Mouse (Mus musculus): ENCODE data around the gene Bcl2l12. TPM values are rescaled to one million over a fixed set of nuclear protein-coding genes. Genes with fewer than 3 reads are reported as not detected.
"Not testable (repeated sequence)": the region's sequence is repeated elsewhere in the genome, so short reads cannot be mapped to it uniquely, and the experiment has no call there.

Bcl2l12 gene
- total RNA-seq (2015), result 22.6 and 25.9 TPM in 2 replicates
- total RNA-seq (2017), result 26.2 and 28.0 TPM in 2 replicates

DNA sequence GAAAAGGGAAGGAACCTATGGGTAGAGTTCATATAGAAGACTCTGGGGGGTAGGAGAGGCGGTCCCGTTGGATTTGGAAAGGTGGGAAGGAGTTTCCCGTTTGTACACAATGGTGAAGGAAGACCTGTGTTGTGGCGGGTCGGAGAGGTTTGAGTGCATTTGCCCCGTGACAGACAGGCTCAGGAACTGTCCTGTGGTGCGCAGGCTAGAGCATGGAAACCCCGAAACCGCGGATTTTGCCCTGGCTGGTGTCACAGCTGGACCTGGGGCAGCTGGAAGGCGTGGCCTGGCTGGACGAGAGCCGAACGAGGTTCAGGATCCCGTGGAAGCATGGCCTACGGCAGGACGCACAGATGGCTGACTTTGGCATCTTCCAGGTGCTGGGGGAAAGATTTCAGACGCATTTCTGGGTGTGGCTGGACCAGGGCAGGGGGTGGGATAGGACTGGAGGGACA is at the start of gene Bcl2l12:
Gene Bcl2l12 (minus strand): TSS at position 212 of the 455 bp plus-strand sequence.
- peak; percentile 30 for ATAC-seq (replicated peaks; ENCODE audit: poor library complexity)

DNA sequence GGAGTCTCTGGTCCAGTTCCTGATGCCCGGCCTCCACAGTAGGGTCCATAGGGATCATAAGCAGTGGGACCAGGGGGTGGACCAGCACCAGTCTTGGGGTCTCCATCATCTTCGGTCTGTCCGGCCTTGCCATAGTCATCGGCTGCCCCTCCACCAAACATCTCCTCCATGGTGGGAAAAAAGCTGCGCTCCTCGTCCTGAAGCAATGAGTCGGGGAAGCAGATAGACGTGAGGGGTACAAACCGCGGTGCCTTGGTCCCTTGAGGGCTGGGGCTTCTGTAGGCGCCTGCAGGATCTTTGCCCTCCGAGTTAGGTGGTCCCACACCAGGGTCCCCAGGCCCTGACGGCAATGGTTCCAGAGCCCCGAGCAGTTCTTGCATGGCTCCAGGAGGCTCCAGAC is 49.0 kb upstream of the Bcl2l12 start:
- ATAC-seq (replicated peaks; ENCODE audit: poor library complexity), result no peak

DNA sequence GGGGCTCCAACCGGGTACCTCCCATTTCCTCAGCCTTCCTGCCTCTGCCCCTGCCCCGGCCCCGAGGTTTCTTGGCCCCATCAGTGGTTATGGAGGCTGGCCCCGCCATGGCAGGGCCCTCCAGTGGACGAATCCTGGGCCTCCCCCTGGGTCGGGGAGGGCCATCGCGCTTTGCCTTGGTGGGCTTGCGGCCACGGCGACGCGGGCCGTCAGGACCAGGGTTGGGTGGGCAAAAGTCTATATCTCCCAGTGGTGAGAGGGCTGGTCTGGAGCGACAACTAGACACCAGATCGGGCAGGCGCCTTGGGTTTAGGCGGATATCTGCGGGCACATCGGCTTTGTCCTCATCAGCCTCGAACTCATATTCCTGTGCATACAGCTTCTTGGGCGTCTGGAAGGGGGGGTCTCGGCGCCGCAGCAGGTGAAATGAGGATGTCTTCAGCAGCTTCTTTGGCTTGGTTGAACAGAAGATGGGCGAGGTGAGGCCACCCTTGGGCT is 48.4 kb upstream of the Bcl2l12 start:
- no peak for ATAC-seq (replicated peaks; ENCODE audit: poor library complexity)

DNA sequence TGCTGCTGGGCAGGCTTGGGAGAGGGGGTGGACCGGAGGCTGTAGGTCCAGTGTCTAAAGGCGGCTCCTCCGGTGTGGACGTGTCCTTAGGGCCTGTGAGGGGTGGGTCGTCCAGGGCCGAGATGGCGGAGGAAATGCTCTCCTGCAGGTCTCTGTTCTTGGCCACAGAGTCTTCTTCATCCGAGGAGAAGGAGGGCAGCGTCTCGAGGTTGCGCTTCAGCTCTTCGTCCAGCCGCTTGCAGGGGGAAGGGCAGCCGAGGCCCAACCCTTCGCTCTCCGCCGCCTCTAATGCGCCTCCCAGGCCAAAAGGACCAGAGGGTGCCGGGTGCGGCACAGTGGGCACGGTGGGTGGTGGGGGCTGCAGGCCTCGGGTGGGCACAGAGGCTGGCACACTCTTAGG is 47.2 kb upstream of the Bcl2l12 start:
- ATAC-seq (replicated peaks; ENCODE audit: poor library complexity), result no peak

DNA sequence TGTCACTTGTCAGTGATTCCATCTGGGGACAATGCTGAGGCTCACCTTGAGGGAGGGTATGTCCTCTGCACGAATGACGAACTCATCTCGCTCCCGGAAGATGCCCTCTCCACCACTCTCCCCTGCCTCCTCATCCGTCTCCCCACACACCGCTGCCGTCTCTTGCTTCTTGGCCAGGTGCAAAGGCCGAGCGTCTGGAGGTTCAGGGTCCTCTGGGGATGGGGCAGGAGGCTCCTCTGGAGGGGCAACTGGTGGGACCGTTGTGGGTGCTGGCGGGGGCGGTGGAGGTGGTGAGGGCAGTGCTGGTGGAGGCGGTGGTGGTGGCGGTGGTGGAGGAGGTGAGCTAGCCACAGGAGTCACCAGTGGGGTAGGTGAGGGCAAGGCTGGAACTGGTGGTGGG is 44.8 kb upstream of the Bcl2l12 start:
- no peak for ATAC-seq (replicated peaks; ENCODE audit: poor library complexity)

DNA sequence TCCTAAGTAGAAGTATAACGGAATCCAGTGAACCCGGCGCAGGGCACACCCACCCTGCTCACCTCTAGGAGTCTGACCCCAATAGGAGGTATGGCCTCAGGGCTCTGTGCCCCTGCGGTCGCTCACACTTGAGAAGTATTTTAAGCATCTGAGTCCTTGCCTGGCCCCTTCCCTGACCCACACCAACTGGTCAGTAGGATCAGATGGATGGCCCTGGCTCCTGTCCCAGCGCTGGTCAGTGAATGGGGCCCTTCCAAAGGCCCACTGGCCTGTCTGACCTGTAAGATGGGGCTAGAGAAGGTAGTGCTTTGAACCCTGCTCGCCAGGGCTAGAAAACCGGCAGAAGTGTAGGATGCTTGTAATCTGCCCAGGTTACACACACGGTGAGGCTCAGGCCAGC is 42.3 kb upstream of the Bcl2l12 start:
- ATAC-seq (replicated peaks; ENCODE audit: poor library complexity), result no peak

DNA sequence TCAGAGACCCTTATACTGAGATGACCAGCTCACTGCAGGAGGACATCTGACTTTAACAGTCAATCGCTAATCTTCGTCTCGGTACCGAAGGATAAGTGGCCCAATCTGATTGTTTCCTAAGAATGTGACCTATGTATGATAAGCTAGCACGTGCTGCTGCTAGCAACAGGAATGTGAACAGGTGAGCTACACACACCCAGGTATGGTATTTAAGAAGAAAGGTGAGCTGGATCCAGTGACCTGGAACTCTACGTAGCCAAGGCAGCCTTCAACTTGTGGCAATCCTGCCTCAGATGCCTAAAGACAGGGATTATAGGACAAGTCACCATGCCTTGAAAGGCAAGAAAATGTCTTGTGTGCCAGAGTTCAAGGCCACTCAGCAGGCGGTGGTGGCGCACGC is 39.9 kb upstream of the Bcl2l12 start:
- ATAC-seq (replicated peaks; ENCODE audit: poor library complexity), result no peak

DNA sequence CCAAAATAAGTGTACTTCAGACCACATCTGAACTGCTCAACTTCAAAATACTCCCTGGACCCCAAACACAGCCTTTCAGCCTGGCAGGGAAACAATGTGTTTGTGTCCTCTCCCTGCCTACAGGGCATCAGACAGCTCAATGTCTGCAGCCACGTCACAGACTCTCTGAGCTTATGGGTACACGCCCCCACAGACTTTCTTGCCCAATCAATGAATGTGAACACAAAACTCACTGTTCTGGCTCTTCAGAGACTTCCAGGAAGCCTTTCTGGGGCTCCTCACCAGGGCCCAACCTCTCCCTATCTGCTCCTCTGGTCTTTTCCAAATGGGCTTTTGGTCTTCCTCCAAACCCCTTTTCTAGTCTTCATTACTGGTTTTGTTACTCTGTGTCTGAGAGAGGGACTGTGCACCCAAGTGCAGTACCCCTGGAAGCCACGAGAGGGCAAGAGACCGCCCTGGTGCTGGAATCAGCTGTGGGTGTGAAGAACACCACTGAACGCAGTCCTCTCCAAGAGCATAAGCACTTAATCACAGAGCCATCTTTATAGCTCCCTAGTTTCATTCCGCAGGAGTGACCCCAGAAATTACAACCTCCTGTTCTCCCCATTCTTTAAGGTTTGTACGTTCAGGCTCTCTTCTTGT is 39.3 kb upstream of the Bcl2l12 start:
- peak; percentile 97 for ATAC-seq (replicated peaks; ENCODE audit: poor library complexity)

DNA sequence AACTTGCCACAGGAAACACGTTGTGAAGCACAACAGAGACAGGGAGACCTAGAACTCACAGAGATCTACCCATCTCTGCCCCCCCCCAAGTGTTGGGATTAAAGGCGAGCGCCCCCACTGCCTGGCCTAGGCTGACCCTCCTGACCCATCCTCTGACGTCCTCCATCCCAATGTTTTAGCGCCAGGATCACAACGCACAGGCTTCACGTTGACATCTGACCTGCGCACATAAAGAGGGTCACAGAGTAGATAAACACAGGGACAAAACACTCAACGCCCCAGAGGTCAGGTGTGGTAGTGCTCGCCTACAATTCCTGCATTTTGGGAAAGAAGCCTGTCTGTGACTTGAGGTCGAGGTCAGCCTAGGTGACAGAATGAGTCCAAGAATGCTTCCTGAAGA is 38.2 kb upstream of the Bcl2l12 start:
- no peak for ATAC-seq (replicated peaks; ENCODE audit: poor library complexity)

DNA sequence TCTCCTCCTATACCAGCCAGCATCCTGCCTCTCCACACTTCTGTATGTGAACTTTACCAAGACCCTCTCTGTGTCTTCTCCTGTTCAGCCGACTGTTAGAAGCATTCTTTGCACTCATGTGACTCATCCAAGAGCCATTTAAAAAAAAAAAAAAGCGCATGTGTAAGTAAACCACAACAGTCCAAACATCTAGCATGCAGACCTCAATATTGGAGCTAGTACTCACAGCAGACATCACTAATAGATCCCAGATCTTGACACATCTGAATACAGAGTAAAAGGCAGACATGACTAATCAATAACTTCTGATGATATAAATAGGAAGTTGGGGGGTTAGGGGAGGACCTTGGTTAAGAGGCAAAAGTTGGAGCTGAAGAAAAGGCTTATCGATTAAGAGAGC is 37.1 kb upstream of the Bcl2l12 start:
- ATAC-seq (replicated peaks; ENCODE audit: poor library complexity), result no peak

DNA sequence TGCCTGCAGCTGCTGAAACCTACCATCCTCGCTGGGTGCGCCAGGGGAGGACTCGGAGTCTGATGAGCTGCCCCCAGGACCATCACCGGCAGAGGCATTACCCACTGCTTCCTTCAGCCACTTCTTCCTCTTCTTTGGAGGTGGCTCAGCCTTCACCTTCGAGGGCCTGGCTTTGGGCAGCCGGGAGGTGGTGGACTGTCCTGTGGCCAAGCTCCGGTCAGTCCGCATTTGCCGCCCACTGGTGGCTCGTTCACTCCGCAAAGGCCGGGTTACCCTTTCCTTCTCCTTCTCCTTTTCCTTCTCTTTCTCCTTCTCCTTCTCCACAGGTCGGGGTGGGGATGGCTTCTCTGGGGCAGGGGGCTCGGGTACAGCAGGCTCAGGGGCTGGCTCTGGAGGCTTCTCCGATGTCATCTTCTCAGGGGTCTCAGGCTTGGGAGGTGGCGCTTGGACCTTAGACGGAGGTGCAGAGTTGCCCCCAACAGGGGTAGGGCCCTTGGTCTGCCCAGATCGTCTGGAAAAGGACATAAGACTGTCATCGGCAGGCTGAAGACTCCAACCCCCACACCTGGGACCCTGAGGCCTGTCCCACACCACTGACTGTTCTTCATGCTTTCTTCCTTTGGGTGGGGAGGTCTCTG is 35.3 kb upstream of the Bcl2l12 start:
- ATAC-seq (replicated peaks; ENCODE audit: poor library complexity), result no peak

DNA sequence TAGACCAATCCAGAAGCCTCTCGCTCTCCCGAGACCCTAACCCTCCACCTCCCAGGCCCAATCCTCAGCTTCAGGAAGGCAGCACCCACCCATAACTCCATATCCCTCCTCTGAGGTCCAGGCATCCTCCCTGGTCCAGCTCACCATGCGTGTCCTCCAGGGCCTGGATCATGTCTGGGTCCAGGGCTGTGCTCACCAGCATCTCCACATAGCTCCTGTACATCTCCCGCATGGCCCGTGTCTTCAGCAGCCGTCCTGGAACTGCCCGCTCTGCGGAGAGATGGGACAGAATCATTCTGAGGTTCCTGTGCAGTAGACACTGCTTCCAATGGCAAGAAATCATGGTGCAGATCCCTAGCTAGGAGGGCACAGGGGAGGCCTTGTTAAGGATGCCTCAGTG is 32.3 kb upstream of the Bcl2l12 start:
- ATAC-seq (replicated peaks; ENCODE audit: poor library complexity), result no peak

DNA sequence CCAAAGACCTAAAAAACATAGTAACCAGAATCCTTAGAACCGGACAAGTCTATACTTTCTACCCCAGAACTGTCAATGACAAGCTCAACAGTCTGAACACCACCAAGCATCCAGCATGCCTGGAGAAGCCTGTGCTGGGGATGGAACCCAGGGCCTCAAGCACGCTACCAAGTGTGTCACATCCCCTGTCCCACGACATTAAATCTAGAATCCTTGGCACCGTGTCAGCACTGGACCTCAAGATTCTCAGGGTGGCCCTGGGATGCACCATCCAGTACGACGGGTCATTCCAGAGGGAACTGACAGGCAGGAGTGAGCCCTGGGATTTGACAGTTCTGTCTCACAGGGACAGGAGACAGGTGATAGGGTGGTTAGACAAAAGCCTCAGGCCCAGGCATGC is 31.5 kb upstream of the Bcl2l12 start:
- ATAC-seq (replicated peaks; ENCODE audit: poor library complexity), result no peak

DNA sequence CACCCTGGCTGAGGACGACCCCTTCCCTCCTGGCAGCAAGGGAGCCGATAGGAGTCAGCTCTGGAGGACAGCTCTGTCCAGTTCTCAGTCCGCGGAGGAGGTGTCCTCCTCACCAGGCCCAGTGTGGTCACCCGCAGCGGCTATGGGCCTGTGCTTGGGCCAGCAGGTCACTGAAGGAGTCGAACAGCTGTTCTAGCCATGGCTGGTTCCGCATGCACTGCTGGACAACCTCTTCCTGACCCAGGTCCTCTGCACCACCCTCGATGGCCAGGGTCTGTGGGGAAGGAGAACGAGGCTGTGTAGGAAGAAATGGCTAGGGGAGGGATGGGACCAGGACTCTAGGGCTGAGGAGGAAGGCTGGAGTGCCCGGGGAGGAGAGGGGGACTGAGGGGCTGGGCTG is 29.8 kb upstream of the Bcl2l12 start:
- ATAC-seq (replicated peaks; ENCODE audit: poor library complexity), result no peak

DNA sequence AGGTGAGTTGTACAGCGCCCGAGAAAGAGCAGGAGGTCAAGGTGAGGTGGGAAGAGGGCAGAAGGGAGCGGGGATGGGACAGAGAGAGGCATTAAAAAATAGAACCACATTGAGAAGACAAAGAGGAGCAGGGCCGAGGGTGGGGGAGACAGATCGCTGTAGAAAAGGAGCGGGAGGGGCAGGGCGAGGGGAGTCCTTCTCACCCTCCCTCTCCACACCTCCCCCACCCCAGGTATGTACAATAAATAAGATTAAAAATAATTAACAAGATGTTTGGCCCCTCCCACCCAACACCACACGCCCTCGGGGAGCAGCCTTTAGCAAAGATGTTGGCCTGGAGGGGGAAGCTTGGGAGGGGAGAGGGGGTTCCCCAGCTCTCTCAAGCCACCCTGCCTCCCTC is 29.2 kb upstream of the Bcl2l12 start:
- no peak for ATAC-seq (replicated peaks; ENCODE audit: poor library complexity)

DNA sequence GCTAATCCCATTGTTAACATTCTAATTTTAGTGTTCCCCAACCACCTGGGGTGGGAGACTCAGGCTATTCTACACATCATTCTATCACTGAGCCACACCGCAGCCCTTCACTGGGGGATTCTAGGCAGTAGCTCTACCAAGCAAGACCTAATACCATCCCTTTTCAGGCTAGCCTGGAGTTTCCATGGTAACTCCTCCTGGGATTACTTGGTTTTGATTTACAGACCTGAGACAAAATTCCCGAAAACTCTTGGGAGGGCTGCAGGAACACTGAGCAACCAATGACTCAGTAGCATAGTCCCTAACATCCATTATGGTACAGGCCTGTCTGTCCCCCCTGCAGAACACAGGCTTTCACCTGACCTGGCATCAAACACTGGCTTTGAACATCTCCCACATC is 27.7 kb upstream of the Bcl2l12 start:
- ATAC-seq (replicated peaks; ENCODE audit: poor library complexity), result no peak

DNA sequence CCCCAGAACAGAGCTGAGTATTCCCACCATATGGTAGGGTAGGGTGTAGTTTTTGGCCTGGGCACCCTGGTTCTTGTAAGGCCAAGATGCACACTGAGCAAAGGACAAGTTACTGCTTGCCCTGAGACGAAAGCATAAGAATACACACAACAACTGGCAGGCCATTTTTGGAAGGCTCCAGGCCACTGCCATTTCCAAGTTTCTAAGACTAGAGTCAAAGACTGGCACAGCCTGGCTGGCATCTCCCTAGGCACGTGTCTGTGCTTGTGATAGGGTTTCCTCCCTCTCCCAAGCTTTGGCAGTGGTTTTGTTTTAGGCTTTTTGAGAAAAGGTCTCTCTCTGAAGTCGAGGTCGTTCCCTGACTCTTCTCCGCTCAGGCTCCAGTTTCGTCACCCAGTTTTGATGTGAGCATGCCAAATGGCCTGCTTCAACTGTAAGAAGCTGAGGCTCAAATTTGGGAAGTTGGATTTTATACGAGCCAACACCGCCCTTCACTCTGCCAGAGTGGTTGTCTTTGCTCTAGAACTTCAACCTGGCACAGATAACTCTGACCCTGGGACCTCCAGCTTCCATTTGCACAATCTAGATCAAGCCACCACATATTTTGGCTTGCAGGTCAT is 27.2 kb upstream of the Bcl2l12 start:
- no peak for ATAC-seq (replicated peaks; ENCODE audit: poor library complexity)

DNA sequence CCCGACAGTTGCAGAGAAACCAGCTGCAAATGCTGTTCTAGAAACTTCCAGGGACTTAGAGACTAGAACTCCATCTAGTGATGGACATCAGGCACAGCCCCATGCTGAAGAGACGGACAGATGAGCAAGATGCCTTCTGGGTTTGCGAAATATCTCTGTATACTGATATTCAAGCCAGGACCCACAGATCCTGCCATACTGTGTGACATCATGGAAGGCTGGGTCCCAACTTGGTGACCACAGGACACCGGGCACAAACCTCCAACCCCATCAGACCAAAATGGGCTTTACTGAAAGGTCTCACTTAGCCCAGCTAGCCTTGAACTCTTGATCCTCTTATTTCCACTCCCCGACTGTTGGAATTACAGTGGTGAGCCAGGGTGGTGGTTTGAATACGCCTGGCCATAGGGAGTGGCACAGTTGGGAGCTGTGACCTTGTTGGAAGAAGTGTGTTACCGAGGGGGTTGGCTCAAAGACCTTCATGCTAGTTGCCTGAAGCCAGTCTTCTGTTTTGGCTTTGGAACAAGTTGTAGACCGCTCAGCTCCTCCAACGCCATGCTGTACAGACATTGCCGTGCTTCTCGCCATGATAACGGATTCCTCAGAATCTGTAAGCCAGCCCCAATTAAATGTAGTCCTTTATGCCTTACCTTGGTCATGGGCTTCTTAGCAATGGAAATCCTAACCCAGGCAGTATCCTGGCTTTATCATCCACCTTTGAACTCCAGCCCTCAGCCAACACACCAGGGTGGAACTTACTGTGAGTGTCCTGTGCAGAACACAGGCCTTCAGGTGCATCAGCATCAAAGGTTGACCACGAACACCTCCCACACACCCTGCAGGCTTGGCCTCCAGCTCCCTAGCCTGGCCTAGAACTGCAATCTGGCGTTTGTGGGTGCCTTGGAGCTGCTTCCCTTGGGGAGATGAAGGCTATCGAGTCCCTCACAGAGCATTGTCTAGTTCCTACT is 26.1 kb upstream of the Bcl2l12 start:
- no peak; the same call in 1 of the 2 replicates for ATAC-seq (replicated peaks; ENCODE audit: poor library complexity)

DNA sequence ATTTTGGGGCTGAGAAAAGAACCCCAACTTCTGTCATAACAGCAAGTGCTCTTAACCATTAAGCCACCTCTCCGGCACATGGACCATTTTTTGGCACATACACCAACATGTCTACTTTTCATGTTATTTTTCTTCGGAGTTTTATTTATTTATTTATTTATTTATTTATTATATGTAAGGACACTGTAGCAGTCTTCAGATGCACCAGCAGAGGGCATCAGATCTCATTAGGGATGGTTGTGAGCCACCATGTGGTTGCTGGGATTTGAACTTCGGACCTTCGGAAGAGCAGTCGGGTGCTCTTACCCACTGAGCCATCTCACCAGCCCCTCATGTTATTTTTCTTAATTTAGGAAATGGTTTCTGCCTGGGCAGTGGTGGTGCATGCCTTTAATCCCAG is 25.2 kb upstream of the Bcl2l12 start:
- ATAC-seq (replicated peaks; ENCODE audit: poor library complexity), result not testable (repeated sequence)

DNA sequence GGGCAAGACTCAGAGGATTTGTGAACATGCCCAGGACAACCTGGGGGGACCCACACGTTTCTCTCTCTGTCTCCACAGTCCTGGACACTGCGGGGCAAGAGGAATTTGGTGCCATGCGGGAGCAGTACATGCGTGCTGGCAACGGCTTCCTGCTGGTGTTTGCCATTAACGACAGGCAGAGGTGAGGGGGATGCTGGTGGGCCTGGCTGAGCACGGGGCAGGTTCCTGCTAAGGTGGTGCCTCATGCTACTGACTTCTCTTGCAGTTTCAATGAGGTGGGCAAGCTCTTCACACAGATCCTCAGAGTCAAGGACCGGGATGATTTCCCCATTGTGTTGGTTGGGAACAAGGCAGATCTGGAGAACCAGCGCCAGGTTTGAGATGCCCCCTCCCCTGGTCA is 21.7 kb upstream of the Bcl2l12 start:
- ATAC-seq (replicated peaks; ENCODE audit: poor library complexity), result no peak

DNA sequence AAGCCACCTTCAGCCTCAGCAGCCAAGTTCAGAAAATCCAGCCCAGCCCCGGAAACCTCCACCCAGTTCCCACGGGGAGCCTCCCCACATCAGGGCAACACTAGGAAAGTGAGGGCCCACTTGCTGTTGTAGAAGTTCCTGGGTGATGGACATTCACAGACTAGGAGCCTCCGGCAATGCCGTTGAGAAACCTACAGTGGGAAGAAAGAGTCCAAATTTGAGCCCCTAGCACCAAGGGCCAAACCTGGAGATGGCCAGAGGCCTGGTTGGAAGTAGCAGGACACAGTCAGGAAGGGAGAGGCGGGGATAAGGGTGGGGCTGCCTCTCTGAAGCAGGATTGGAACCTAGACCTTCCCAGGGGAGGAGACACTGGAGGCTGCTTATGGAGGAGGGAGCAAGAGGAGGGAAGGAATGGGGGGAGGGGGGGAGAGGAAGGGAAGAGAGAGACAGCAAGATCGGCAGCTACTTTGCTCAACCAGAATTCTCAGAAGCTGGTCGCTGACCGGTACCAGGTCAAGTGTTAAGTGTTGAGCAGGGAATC is 20.6 kb upstream of the Bcl2l12 start:
- ATAC-seq (replicated peaks; ENCODE audit: poor library complexity), result no peak
